Mouse (Mus musculus) embryonic facial prominence, embryonic 12.5 days (tissue): Measurements from ENCODE around the gene Lrig1. TPM values are rescaled to one million over a fixed set of nuclear protein-coding genes. Genes with fewer than 3 reads are reported as not detected.
A peak's percentile ranks its signal among the peaks of the same experiment; 100 is the strongest.

Source experiments
- ATAC-seq: fragments of 200-750 bp; cut with Nextera tagmentation; 2 replicates; pipeline ENCODE4 v1.8.0; 2017; ENCODE audit not compliant: insufficient number of reproducible peaks, insufficient read depth, low FRiP score, low TSS enrichment
- H3K27ac ChIP-seq: fragments of 300-500 bp; sonication (generic); 2 replicates; pipeline ENCODE4 v1.5.1; 2016; ENCODE audit warnings: mild to moderate bottlenecking
- H3K27me3 ChIP-seq: fragments of 300-500 bp; sonication (generic); 2 replicates; pipeline ENCODE4 v1.6.1; 2016; ENCODE audit warnings: mild to moderate bottlenecking, moderate library complexity
- H3K36me3 ChIP-seq: fragments of 300-500 bp; sonication (generic); 2 replicates; pipeline ENCODE4 v1.6.1; 2016; ENCODE audit warnings: mild to moderate bottlenecking
- H3K4me1 ChIP-seq: fragments of 300-500 bp; sonication (generic); 2 replicates; pipeline ENCODE4 v1.6.1; 2016
- H3K4me2 ChIP-seq: fragments of 300-500 bp; sonication (generic); replicated peaks from 2 replicates; pipeline ENCODE4 v1.6.1; 2016; ENCODE audit warnings: mild to moderate bottlenecking, moderate library complexity
- H3K4me3 ChIP-seq: fragments of 300-500 bp; sonication (generic); 2 replicates; pipeline ENCODE4 v1.5.1; 2016; ENCODE audit warnings: mild to moderate bottlenecking
- H3K9ac ChIP-seq: fragments of 300-500 bp; sonication (generic); 2 replicates; pipeline ENCODE4 v1.6.1; 2016; ENCODE audit warnings: mild to moderate bottlenecking, moderate library complexity
- H3K9me3 ChIP-seq: fragments of 300-500 bp; sonication (generic); 2 replicates; pipeline ENCODE4 v1.6.1; 2016; ENCODE audit warnings: mild to moderate bottlenecking, moderate library complexity
- WGBS: fragments of 180-500 bp; shearing (Covaris S2); methylation state at CpG from one replicate; pipeline ENCODE4 v1.1.7; 2016; 5-methylcytosine and 5-hydroxymethylcytosine counted together
- polyA plus RNA-seq: library from polyadenylated mRNA; unstranded; fragments of >200 nt; fragmentation: Nextera tagmentation; extraction: Ambion mirVana; gene quantifications from 2 replicates; pipeline ENCODE4 v1.2.1, GENCODE M21; 2016

Lrig1 gene
- polyA plus RNA-seq, 1 experiment from 2014 or later, result 20.1 TPM

DNA sequence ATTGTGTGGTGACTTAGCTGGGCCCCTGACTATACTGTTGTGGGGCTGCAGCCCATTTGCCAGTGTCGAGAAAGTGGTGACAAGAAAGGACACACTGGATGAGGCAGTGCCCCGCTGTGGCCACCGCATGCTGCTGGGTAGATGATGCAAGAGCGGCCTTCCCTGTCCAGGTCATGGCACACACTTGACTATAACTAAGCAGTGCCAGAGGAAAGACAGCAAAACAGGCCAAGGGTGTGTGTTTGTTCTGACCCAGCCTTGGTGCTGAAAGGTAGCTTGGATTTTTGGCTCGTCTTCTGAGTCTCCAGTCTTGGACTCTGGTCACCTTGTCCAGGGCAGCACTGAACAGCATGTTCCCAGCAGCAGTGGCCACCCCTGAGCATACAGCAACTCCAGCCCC, 98.9 kb downstream of the Lrig1 start:
- Histone ChIP-seq H3K4me1 (peaks cover 22% of the 10 kb centered on the region), H3K27me3 (no peaks in the 10 kb centered on the region), H3K27ac (no peak overlapping the region), H3K9me3 (no peaks in the 10 kb centered on the region), H3K36me3 (peaks cover 18% of the 10 kb centered on the region), H3K9ac (no peak overlapping the region), H3K4me2 (no peak overlapping the region), H3K4me3 (no peak overlapping the region)
- WGBS, result 85% methylated on average over 5 of the region's 5 CpGs
- ATAC-seq, result no peak

DNA sequence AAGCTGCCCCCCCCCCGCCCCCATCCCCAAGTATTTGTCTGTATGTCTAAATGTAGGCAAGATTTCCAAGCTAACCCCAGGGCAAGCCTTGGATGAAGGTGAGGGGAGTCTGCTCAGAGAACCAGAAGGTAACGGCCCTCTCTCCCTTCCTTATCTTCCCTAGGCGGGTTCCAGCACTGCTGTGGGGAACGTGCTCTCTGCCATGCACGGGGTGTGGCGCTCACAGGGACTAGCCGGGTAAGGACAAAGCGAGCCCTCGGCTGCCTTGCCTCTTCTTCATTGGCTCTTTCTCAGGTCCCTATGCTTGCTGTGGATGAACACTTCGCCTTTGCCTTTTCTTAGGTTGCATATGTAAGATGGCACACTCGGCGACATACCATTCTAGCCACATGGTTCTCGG, 100.9 kb downstream of the Lrig1 start:
- H3K4me3 ChIP-seq, result no peak overlapping the region
- no peak for ATAC-seq
- no peak overlapping the region for H3K4me2 ChIP-seq
- no peaks in the 10 kb centered on the region for H3K9me3 ChIP-seq
- 94% methylated on average over 13 of the region's 13 CpGs for WGBS
- H3K4me1 ChIP-seq, result peaks cover 31% of the 10 kb centered on the region
- H3K9ac ChIP-seq, result no peak overlapping the region
- 0 out of 2 replicates have a peak, but pooled peaks cover 4% of the 10 kb centered on the region for H3K36me3 ChIP-seq
- no peak overlapping the region for H3K27ac ChIP-seq
- H3K27me3 ChIP-seq, result no peaks in the 10 kb centered on the region

DNA sequence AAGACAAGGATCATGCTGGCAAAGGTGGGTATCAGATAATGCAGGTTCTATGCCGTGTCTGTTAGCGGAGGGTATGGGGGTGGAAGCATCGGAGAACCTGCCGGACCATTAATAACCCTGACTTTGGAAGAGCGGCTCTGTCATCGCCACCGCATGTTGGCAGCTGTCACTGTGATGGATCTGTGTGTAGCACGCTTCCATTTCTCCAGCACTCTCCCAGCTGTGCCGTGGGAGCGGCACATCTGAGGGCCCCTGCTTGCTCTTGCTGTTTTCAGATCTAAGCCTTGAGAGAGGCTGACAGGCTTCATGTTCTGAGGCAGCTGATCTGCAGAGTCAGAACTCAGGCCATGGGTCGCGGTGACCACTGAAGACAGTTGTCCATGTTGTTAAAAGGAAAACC, 101.5 kb downstream of the Lrig1 start:
- Histone ChIP-seq H3K36me3 (0 out of 2 replicates have a peak, but pooled peaks cover 4% of the 10 kb centered on the region), H3K4me2 (no peak overlapping the region), H3K27ac (no peak overlapping the region), H3K27me3 (no peaks in the 10 kb centered on the region), H3K4me1 (peaks cover 29% of the 10 kb centered on the region), H3K9ac (no peak overlapping the region), H3K9me3 (no peaks in the 10 kb centered on the region), H3K4me3 (no peak overlapping the region)
- no peak for ATAC-seq
- WGBS, result 81% methylated on average over 12 of the region's 12 CpGs

DNA sequence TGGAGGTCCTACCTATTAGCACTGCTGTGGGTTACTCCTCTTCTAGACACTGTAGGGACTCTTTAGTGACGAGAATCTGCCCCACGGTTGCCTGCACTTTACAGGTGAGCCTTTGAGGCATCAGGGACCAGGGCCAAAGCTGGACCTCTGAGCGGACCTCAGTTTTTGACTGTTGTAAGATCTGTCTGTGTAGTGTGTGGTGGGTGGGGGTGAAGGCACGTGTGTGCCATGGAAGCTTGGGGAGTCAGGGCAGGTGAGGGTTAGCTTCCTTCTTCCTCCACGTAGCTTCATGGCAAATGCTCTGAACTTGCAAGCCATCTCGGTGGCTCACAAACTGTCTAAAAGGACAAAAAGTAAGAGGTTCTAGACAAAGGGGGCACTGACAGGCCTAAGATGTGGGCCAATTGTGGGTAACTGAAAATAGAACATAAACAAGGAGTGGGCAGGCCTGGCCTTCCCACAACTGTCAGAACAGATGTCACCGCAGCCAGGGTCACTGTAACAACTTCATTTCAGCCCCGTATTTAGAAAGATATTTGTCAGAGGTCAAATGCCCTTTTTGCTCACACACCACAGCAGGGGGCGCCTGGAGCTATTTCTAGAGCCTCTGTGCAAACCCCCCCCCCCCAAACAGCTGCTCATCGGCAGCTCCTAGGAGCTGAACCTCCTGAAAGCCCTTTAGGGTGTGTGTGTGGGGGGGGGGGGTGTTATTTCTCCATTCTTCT, 103.0 kb downstream of the Lrig1 start:
- no peak overlapping the region for H3K9ac ChIP-seq
- no peak overlapping the region for H3K27ac ChIP-seq
- H3K9me3 ChIP-seq, result no peaks in the 10 kb centered on the region
- 62% methylated on average over 10 of the region's 10 CpGs for WGBS
- no peak for ATAC-seq
- H3K4me1 ChIP-seq, result peaks cover 36% of the 10 kb centered on the region
- no peaks in the 10 kb centered on the region for H3K27me3 ChIP-seq
- H3K36me3 ChIP-seq, result no peaks in the 10 kb centered on the region
- no peak overlapping the region for H3K4me3 ChIP-seq
- H3K4me2 ChIP-seq, result no peak overlapping the region

DNA sequence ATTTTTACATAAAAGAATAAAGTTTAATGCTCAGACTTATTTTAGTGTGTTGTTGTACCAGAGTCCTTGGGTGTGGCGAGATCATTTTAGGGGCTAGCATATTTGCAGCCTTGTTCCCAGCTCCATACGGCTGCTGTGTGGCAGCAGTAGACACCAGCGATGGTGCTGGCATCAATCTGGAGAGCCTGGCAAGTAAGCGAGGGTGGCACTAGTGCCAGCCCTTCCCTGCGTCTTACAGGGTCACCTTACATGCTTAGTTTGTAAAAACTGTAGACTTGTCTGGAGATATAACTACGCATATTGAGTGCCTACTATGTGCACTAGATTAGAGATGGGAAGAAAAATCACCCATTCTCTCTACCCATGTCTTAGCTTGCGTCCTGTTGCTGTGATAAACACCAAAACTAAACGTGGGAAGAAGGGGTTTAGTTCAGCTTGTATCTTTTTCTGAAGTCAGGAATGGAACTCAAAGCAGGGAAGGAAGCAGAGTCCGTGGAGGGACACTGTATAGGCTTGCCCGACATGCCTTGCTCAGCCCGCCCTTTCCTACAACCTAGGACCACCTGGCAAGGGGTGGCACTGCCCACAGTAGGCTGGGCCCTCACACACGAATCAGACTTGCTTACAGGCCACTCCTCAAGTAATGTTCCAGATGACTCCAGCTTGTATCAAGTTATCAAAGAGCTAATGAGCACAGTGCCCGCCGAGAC, 103.8 kb downstream of the Lrig1 start:
- no peak overlapping the region for H3K27ac ChIP-seq
- no peak for ATAC-seq
- no peak overlapping the region for H3K4me3 ChIP-seq
- H3K27me3 ChIP-seq, result no peaks in the 10 kb centered on the region
- H3K36me3 ChIP-seq, result no peaks in the 10 kb centered on the region
- peaks cover 34% of the 10 kb centered on the region for H3K4me1 ChIP-seq
- no peaks in the 10 kb centered on the region for H3K9me3 ChIP-seq
- WGBS, result 85% methylated on average over 14 of the region's 14 CpGs
- H3K4me2 ChIP-seq, result no peak overlapping the region
- no peak overlapping the region for H3K9ac ChIP-seq

DNA sequence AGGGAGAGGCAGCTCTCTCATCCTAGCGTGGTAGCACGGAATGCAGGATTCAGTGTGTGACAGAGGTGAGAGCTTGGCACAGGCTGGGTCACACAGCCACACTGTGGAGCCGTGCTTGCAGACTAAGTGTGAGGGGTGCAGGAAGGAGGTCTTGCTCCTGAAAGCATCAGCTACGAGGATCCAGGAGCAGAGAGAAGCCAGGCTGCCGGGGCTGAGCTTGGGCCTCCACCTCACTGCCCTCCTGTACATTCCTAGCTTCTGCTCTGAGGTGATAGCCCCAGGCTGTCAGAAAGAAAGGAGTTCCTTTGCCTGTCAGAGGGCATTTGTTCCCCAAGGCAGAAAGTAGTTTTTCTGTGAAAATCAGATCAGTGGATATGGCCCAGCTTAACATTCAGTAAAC, 104.8 kb downstream of the Lrig1 start:
- Histone ChIP-seq H3K4me3 (no peak overlapping the region), H3K36me3 (no peaks in the 10 kb centered on the region), H3K9ac (no peak overlapping the region), H3K9me3 (no peaks in the 10 kb centered on the region), H3K27ac (0 out of 2 replicates have a peak overlapping the region, but pooled peaks have one; percentile 36), H3K4me2 (no peak overlapping the region), H3K27me3 (no peaks in the 10 kb centered on the region), H3K4me1 (peaks cover 34% of the 10 kb centered on the region)
- 38% methylated on average over 5 of the region's 5 CpGs for WGBS
- no peak for ATAC-seq

DNA sequence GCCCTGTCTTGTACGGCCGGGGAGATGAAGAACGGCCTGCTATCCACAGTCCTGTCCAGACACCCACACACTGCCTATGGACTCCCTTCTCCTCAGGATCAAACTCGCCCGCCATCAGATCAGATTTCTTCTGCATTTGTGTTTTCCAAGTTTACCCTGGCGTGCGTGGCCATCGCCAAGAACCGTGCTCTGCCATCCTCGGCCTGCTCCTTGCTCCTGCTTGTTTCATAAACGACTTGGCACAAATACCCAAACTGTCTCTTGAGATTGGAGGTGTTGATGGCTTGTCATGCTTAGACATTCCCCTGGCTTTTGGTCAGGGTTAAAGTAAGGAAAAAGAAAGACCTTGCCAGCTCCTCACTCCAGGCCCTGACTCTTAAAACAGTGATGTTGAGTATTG, 105.2 kb downstream of the Lrig1 start:
- 77% methylated on average over 11 of the region's 11 CpGs for WGBS
- no peak overlapping the region for H3K4me3 ChIP-seq
- H3K27me3 ChIP-seq, result no peaks in the 10 kb centered on the region
- H3K4me1 ChIP-seq, result peaks cover 34% of the 10 kb centered on the region
- H3K4me2 ChIP-seq, result no peak overlapping the region
- H3K9me3 ChIP-seq, result no peaks in the 10 kb centered on the region
- no peak overlapping the region for H3K27ac ChIP-seq
- no peaks in the 10 kb centered on the region for H3K36me3 ChIP-seq
- ATAC-seq, result no peak
- no peak overlapping the region for H3K9ac ChIP-seq

DNA sequence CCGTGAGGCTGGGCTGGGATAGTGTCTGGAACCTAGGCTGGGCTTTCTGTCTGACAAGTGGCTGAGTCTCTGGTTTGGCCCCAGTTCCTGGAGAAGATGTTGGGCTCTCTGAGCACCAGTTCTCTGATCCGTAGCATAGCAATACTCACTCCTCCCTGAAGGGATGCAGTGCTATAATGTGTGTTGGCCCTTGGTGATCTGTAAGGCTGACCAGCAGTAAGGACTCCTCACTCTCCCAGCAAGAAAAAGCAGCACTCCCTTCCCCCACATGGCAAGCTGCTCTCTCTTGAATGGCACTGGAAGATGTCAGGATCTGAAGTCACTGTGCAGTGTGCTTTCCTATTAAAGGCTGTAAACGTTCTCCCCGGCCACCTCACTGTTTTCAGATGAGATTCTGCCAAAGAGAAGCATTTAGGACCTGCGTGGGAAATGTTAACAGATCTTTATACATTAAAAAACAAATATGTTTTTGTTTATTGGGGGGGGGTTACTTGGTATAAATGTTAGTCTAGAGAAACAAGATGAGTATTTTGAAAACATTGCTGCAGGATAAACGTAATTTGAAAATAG, 105.8 kb downstream of the Lrig1 start:
- Histone ChIP-seq H3K27ac (no peak overlapping the region), H3K9ac (no peak overlapping the region), H3K4me1 (peaks cover 34% of the 10 kb centered on the region), H3K4me3 (no peak overlapping the region), H3K36me3 (no peaks in the 10 kb centered on the region), H3K4me2 (no peak overlapping the region), H3K27me3 (no peaks in the 10 kb centered on the region), H3K9me3 (no peaks in the 10 kb centered on the region)
- 66% methylated on average over 6 of the region's 6 CpGs for WGBS
- no peak for ATAC-seq

DNA sequence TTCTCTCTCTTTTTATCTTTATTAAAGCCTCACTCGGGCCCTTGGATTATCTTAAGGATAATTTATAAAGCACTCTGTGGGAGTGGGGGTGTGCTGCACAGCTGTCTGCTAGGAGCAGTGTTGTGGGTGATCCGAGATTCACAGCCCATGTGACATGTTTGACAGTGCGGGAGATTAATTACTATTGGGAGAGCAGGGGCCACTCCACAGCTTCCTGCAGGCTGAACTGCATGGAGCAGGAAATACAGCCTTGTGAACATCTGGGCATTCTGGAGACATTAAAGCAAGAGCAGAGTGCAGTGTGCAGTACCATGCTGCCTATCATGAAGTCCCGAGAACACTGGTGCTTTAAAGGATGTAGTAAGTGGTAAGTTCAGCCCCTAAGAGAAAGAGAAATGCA, 107.2 kb downstream of the Lrig1 start:
- H3K27ac ChIP-seq, result 0 out of 2 replicates have a peak overlapping the region, but pooled peaks have one; percentile 60
- H3K27me3 ChIP-seq, result no peaks in the 10 kb centered on the region
- no peak overlapping the region for H3K4me3 ChIP-seq
- H3K9me3 ChIP-seq, result no peaks in the 10 kb centered on the region
- peaks cover 34% of the 10 kb centered on the region for H3K4me1 ChIP-seq
- ATAC-seq, result peak; percentile 54; the same call in 1 of the 2 replicates
- H3K9ac ChIP-seq, result no peak overlapping the region
- H3K36me3 ChIP-seq, result no peaks in the 10 kb centered on the region
- 28% methylated on average over 4 of the region's 4 CpGs for WGBS
- peak overlapping the region; percentile 28 for H3K4me2 ChIP-seq

DNA sequence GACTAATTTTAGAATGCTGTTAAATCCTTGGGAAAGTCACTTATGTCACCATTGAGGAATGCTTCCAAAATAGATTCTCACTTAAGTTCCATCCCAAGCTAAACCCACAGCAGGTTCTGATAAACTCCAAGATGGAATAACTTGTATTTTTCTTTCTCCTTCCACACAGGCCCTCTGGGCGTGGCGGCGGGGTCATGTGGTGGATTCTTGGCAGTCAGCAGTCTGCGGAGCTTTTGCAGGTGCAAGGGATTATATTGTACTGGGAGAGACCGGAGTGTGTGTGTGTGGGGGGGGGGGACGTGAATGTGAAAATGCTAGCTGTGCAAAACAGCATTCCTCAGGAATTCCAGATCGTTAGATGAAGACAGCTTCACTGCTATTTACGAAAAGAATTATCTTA, 107.7 kb downstream of the Lrig1 start:
- H3K27ac ChIP-seq, result no peak overlapping the region
- WGBS, result 11% methylated on average over 8 of the region's 8 CpGs
- H3K4me1 ChIP-seq, result peaks cover 34% of the 10 kb centered on the region
- H3K9me3 ChIP-seq, result no peaks in the 10 kb centered on the region
- no peaks in the 10 kb centered on the region for H3K36me3 ChIP-seq
- no peak overlapping the region for H3K4me3 ChIP-seq
- no peaks in the 10 kb centered on the region for H3K27me3 ChIP-seq
- H3K4me2 ChIP-seq, result no peak overlapping the region
- no peak overlapping the region for H3K9ac ChIP-seq
- 0 out of 2 replicates have a peak, but pooled peaks have one; percentile 23 for ATAC-seq

DNA sequence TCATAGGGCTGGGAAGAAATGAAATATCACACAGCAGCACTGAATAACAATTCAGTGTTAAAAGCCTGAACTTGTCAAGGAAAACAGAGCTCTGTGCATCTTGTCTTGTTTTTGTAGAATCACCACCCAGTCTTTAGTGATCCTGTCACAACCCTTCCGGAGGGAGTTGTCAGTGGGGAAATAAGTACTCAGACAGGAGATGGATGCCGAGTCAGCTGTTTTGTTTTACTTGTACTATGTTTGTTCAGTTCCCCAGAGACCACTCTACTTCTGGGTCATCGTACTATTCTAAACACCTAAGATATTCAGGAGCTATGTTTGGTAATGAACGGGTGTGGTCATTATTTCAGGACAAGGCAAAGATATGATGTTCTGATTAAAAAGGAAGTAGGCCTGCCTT, 111.6 kb downstream of the Lrig1 start:
- peaks cover 14% of the 10 kb centered on the region for H3K4me1 ChIP-seq
- H3K27me3 ChIP-seq, result no peaks in the 10 kb centered on the region
- H3K9me3 ChIP-seq, result no peaks in the 10 kb centered on the region
- H3K36me3 ChIP-seq, result no peaks in the 10 kb centered on the region
- H3K4me2 ChIP-seq, result no peak overlapping the region
- H3K4me3 ChIP-seq, result no peak overlapping the region
- 84% methylated on average over 4 of the region's 4 CpGs for WGBS
- no peak for ATAC-seq
- H3K27ac ChIP-seq, result no peak overlapping the region
- H3K9ac ChIP-seq, result no peak overlapping the region

DNA sequence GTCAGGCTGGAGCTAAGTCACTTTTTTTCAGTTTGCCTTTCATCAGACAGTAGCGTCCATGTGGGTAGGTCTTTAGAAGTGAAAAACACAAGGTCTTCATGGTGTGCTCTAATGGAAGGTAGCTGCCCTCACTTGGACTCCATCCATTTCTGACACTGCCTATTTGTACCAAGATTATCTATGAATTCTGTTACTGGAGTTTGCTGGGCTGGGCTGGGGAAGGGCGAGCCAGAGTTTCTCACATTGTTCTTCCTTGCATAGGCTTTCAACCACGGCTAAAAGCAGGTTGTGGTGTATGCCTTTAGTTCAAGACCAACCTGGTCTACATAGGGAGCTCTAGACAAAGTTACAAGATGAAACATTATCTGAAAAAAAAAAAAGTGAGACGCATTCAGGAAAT, 115.0 kb downstream of the Lrig1 start:
- ATAC-seq, result no peak
- H3K4me1 ChIP-seq, result no peaks in the 10 kb centered on the region

More for the DNA sequence above, 115.0 kb downstream of the Lrig1 start:
- H3K27me3 ChIP-seq, result no peaks in the 10 kb centered on the region
- H3K9me3 ChIP-seq, result no peaks in the 10 kb centered on the region
- H3K4me3 ChIP-seq, result no peak overlapping the region
- H3K4me2 ChIP-seq, result no peak overlapping the region
- no peaks in the 10 kb centered on the region for H3K36me3 ChIP-seq
- H3K9ac ChIP-seq, result no peak overlapping the region
- H3K27ac ChIP-seq, result no peak overlapping the region
- 86% methylated on average over 4 of the region's 4 CpGs for WGBS
